Mouse (Mus musculus) left cerebral cortex, postnatal 14 days (tissue): ENCODE measurements around the gene Krtap4-6. TPM values are rescaled to one million over a fixed set of nuclear protein-coding genes. Genes with fewer than 3 reads are reported as not detected.

Source experiments
- total RNA-seq, 2 experiments: library from RNA; stranded (reverse); gene quantifications; 2 replicates each; pipeline ENCODE4 v1.2.3; 2021

Gene Krtap4-6
- total RNA-seq, 2 experiments from 2014 or later: not detected

Other genes with a start within 250 kb of the Krtap4-6 start
- gene Krt12, start 243.7 kb downstream of the Krtap4-6 start, total RNA-seq: 1 to 10 TPM; 8.5 to 9.7 TPM
- not detected for gene Krt20, start 227.8 kb downstream of the Krtap4-6 start, total RNA-seq
- not detected for gene Krt23, start 172.8 kb downstream of the Krtap4-6 start, total RNA-seq
- not detected for gene Krt39, start 144.6 kb downstream of the Krtap4-6 start, total RNA-seq
- gene Krt40, start 122.8 kb downstream of the Krtap4-6 start, total RNA-seq: not detected
- gene Krtap3-3, start 115.1 kb downstream of the Krtap4-6 start, total RNA-seq: not detected
- gene Krtap3-2, start 109.1 kb downstream of the Krtap4-6 start, total RNA-seq: not detected
- not detected for gene Gm11939, start 106.5 kb downstream of the Krtap4-6 start, total RNA-seq
- gene Krtap3-1, start 99.3 kb downstream of the Krtap4-6 start, total RNA-seq: not detected
- gene Krtap1-5, start 84.9 kb downstream of the Krtap4-6 start, total RNA-seq: not detected
- not detected for gene Krtap1-4, start 82.3 kb downstream of the Krtap4-6 start, total RNA-seq
- gene Krtap1-3, start 74.6 kb downstream of the Krtap4-6 start, total RNA-seq: not detected
- gene Krtap9-3, start 67.9 kb downstream of the Krtap4-6 start, total RNA-seq: not detected
- gene Gm11938, start 62.7 kb downstream of the Krtap4-6 start, total RNA-seq: not detected
- not detected for gene Gm11937, start 55.8 kb downstream of the Krtap4-6 start, total RNA-seq
- not detected for gene Krtap2-4, start 51.1 kb downstream of the Krtap4-6 start, total RNA-seq
- not detected for gene Gm11562, start 45.5 kb downstream of the Krtap4-6 start, total RNA-seq
- not detected for gene Krtap4-1, start 37.7 kb downstream of the Krtap4-6 start, total RNA-seq
- not detected for gene Krtap4-2, start 30.9 kb downstream of the Krtap4-6 start, total RNA-seq
- gene Krtap4-7, start 21.9 kb downstream of the Krtap4-6 start, total RNA-seq: not detected
- not detected for gene Gm11555, start 15.7 kb downstream of the Krtap4-6 start, total RNA-seq
- gene Gm11563, start 7.0 kb downstream of the Krtap4-6 start, total RNA-seq: not detected
- gene Gm14190, start 24.8 kb upstream of the Krtap4-6 start, total RNA-seq: not detected
- not detected for gene Gm14180, start 68.3 kb upstream of the Krtap4-6 start, total RNA-seq
- not detected for gene Gm11595, start 107.0 kb upstream of the Krtap4-6 start, total RNA-seq
- gene Krtap4-8, start 114.7 kb upstream of the Krtap4-6 start, total RNA-seq: not detected
- gene Krtap4-9, start 119.2 kb upstream of the Krtap4-6 start, total RNA-seq: not detected
- not detected for gene Gm11596, start 127.5 kb upstream of the Krtap4-6 start, total RNA-seq
- gene Gm11569, start 133.0 kb upstream of the Krtap4-6 start, total RNA-seq: not detected
- gene Gm11554, start 138.5 kb upstream of the Krtap4-6 start, total RNA-seq: not detected
- not detected for gene Krtap4-13, start 143.9 kb upstream of the Krtap4-6 start, total RNA-seq
- gene Gm11564, start 149.7 kb upstream of the Krtap4-6 start, total RNA-seq: not detected
- not detected for gene 2300003K06Rik, start 172.1 kb upstream of the Krtap4-6 start, total RNA-seq
- gene Krtap4-16, start 185.6 kb upstream of the Krtap4-6 start, total RNA-seq: not detected
- gene Gm11568, start 192.0 kb upstream of the Krtap4-6 start, total RNA-seq: not detected
- not detected for gene Gm11559, start 198.5 kb upstream of the Krtap4-6 start, total RNA-seq
- gene Krtap9-1, start 207.4 kb upstream of the Krtap4-6 start, total RNA-seq: not detected
- gene Gm11567, start 213.2 kb upstream of the Krtap4-6 start, total RNA-seq: not detected
- not detected for gene Krtap31-1, start 242.0 kb upstream of the Krtap4-6 start, total RNA-seq
- gene Gm11565, start 248.8 kb upstream of the Krtap4-6 start, total RNA-seq: not detected